Mouse (Mus musculus): Measurements from ENCODE around the gene Itpa.
A peak's percentile ranks its signal among the peaks of the same experiment; 100 is the strongest.

Itpa gene

GRCm38 (mm10) chr2:130656536-130656935 is 10.9 kb upstream of the Itpa start:
- no peak for DNase-seq (ENCODE audit: low read depth)

- no peak for DNase-seq (ENCODE audit: low read depth)
Measured at GRCm38 (mm10) chr2:130657541-130657940, 9.9 kb upstream of the Itpa start.

DNA sequence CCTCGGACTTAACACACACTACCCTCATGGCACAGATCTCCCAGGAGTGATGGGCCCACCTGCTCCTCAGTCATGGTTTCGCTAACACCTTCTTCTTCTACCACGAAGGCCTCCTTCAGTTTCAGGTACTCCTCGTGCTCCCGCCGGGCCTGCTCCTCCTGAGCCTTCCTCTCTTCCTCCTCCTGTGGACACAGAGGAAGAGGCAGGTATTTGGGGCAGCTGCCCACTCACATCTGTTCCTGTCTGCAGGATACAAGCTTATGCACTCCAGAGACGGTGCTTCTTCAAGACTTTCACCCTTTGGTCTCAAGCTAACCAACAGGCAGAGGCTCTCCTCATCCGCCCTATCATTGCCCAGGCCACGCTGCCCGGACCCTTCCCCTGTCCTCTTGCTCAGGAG is 8.9 kb upstream of the Itpa start:
- no peak for DNase-seq (ENCODE audit: low read depth)

GRCm38 (mm10) chr2:130663342-130663741 is 4.1 kb upstream of the Itpa start:
- no peak for DNase-seq (ENCODE audit: low read depth)

DNA sequence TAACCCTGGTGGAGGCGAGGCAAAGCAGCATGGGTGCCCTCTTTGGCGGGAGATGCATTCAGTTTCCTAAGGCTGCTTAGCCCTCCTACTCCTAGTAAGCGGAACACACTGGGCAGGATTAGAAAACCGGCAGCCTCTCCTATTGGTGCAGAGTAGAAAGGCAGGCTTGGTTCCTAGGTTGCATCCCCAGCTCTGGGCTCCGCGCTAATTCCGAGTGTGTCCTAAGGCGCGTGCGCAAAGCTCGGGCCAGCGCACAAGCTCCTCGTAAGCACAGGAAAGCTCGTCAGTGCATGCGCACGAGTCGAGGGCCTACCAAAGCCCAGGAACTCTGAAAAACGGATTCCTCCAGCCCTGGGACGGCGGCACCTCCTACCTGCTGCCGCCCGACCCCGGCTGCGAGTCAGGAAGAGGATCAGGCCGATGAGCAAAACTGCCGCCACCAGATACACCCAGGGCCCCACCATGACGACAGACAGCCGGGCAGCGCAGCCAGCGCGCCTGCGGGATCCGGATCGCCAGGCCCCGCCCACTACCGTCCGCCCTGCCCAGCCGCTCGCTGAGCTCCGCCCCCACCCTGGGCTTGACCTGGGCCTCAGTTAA is 3.2 kb upstream of the Itpa start, which contains the start of gene Ddrgk1:
Gene Ddrgk1, minus strand, starts transcription at position 558 of the 600 bp plus-strand sequence.
- DNase-seq (ENCODE audit: low read depth) = peak; percentile 96

DNA sequence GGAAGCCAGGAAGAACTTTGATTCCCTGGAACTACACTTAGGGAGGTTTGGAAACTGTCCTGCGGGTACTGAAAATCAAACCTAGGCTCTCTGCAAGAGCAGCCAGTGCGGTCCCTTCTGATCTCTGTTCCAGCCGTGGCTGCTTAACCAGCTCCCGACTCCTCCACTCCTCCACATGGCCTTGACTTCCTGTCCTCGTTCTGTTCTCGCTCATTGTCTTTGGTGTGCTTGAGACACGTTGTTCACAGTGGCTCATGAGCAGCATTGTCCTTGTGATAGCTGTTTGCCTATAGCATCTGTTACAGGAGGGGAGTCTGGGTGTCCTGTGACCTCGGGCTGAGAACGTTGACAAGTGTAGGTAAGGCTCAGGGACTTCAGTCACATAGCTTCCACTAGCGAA is 9.8 kb downstream of the Itpa start:
- no peak for DNase-seq (ENCODE audit: low read depth)

DNA sequence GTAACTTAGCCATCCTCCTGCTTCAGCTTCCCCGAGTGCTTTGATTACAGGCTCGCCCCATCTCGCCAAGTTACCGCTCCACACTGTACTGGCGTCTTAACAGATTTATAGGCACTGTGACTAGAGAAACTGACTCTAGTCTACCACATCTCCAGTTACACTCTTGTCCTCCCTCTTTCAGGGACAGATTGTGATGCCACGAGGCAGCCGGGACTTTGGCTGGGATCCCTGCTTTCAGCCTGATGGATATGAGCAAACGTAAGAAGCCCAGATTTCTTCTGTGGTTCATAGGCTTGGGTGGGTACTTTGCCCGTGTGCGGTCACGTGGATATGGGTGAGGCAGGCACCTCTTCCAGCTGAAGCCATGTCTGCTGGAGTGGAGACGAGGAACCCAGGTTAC is 11.7 kb downstream of the Itpa start:
- no peak for DNase-seq (ENCODE audit: low read depth)

DNA sequence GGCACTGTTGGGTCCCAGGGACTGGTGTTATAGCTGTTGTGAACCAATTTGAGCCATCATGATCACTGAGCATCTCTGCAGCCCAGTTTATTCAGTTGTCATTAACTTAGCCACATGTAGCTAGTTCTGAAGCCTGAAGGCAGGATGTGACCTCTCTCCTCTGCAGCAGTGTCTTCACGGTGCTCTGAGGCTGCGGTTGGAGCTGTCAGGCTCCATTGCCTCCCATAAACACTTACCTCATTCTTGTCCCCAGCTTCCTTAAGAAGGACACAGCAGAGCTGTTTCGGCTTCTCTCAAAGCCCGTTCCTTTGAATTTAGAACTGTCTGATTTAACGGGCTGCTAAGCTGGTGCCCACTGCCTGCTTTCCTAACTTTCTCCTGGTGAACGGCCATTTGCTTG is 12.5 kb downstream of the Itpa start:
- no peak for DNase-seq (ENCODE audit: low read depth)

- DNase-seq (ENCODE audit: low read depth) = no peak
Measured at GRCm38 (mm10) chr2:130681531-130681930, 14.1 kb downstream of the Itpa start.

GRCm38 (mm10) chr2:130685426-130685825 is 18.0 kb downstream of the Itpa start:
- DNase-seq (ENCODE audit: low read depth) = no peak

DNA sequence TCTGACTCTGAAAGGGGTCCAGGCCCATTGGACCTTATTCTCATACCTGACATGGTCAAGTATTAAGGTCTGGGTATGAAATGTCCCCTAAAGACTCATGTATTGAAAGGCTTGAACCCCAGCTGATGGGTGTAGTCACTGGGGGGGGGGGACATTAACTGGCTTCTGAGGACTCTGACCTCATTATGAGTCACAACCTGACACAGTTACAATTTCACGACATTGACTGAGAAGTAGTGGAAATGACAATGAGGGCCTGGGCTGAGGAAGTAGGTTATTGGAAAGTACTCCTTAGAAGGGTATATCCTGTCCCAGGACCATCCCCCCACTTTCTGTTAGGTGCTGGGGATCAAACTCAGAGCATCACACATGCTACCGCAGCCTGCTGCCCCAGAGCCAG is 21.6 kb downstream of the Itpa start:
- DNase-seq (ENCODE audit: low read depth) = no peak

DNA sequence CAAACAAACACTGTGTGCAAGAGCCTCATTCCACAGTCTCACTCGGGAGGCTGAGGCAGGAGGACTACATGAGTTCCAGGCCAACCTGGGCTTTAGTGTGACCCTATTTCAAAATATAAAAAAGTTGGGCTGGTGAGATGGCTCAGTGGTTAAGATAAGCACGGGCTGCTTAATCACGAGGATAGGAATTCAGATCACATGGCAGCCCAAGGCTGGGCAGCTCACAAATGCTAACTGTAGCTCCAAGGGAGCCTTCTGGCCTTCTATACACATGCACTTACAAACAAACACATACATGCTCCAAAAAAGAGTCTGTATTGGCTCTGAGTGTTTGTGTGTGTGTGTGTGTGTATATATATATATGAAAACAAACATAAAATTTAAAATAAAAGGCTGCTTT is 26.2 kb downstream of the Itpa start:
- no peak for DNase-seq (ENCODE audit: low read depth)

- DNase-seq (ENCODE audit: low read depth) = peak; percentile 70
Measured at GRCm38 (mm10) chr2:130696700-130697152, 29.3 kb downstream of the Itpa start.

DNA sequence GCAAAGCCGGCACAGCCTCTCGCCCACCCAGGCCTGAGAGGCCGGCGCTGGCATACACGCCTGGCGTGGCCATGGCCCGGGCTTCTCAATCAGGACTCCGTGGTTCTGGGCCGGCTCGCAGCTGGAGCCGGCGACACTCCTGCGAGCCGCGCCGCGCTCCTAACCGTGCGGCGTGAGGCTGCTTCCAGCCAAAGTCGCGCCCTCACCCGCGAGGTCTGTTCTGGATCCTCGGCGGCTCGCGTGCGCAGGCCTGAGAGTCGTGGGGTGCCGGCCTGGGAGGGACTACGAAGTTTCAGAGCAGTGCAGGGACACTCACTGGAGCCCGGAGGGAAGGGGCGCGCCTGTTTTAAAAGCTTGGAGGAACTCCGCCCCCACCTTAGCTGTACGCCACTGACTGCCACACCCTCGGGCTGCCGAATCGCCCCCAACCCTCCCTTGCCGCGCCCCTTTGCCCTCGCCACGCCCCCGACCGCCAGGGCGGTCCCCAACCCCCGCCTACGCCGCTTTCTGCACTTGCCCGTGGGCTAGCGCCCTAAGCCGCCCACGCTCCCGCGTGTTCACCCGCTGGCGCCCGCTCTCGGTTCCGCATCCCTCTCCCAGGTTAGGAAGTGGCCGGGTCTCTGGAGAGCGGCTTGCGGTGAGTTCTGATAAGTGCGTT is 29.9 kb downstream of the Itpa start, which contains the start of gene Slc4a11:
Gene Slc4a11, minus strand, starts transcription at position 367 of the 658 bp plus-strand sequence.
- peak; percentile 71 for DNase-seq (ENCODE audit: low read depth)

DNA sequence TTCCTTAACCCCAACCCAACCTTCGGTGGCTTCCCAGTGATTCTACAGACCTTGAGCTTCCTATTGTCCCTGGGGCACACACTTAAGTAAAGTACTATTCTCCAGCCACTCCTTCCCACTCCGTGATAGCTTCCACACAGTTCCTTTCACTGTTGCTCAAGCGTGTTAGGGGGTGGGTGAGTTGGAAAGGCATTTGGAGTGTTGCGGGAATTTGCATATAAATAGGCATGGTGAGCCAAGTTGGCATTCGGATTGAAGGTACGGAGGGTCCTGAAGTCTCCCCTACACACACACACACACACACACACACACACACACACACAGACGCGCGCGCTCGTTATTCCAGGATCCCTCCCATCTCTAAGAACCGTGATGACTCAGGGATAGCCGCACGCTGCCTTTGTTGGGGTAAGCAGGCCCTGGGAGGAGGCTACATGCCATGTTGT is 30.4 kb downstream of the Itpa start:
- no peak for DNase-seq (ENCODE audit: low read depth)

GRCm38 (mm10) chr2:130704040-130705001 is 36.9 kb downstream of the Itpa start:
- DNase-seq (ENCODE audit: low read depth) = no peak

GRCm38 (mm10) chr2:130705178-130705577 is 37.8 kb downstream of the Itpa start:
- DNase-seq (ENCODE audit: low read depth) = no peak

DNA sequence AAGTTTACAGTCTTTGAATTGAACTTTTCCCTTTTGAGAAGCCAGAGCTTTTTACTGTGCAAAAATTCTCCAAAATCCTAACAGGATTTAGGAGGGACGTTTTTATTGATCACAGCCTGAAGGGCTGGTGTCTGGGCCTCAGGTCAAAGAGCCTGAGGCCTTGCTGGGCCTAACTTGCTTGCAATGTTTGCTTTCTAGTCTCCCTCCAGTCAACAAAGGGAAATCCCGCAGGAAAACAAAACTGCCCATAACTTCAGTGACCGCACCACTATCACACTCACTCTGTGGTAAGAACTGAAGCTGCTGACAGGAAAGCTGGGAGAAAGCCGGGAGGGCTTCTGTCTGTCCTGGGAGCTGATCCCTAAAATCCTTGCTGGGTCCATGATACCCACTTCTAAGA is 39.2 kb downstream of the Itpa start:
- no peak for DNase-seq (ENCODE audit: low read depth)

DNA sequence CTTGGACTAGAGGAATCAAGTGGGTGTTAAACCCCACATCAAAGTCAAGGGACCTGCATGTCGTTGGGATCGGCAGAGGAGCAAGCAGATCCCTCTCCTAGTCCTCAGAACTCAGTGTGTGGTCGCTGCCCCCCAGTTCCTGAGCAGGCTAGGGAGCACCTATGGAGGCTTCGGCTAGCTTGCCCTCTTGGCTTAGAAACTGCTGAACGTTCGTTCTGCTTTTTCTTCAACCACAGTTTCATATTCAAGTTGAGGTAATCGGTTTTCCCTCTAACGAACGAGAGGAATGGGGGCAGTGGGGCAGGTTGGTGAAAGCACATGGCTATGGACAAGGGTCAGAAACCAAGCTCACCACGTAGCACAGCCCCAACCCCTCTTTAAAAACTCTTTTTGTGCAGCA is 39.6 kb downstream of the Itpa start:
- no peak for DNase-seq (ENCODE audit: low read depth)

GRCm38 (mm10) chr2:130717951-130718350 is 50.5 kb downstream of the Itpa start:
- no peak for DNase-seq (ENCODE audit: low read depth)

DNA sequence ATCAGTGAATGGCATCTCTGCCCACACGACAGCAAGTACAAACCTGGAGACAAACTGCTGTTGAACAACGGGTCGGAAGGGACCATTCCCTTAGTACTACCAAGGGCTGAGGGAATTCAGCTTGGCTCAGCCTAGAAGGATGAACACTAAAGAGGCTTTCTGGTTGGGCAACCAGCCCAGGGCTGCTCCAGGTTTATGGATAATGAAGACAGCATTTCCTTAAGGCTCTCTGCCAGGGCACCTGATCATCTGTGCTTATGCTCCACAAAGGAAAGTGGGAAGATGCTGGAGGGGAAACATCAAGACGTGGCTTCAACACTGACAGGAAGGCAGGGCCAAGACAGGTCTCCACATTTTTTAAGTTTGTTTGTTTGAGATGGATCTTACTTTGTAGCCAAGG is 57.0 kb downstream of the Itpa start:
- no peak for DNase-seq (ENCODE audit: low read depth)

- no peak for DNase-seq (ENCODE audit: low read depth)
Measured at GRCm38 (mm10) chr2:130727752-130728151, 60.3 kb downstream of the Itpa start.
